Mouse (Mus musculus) T-helper 17 cell (primary cell): Measurements from ENCODE around the gene Atad3a.

Source experiments
- in situ Hi-C, 2 experiments: fragments of 300-600 bp; cut with MboI, MseI; formaldehyde crosslinking; loops; 1 replicate in 1 of 2; 2 replicates in 1 of 2; pipeline ENCODE4 v1.15.1; 2025; ENCODE audit warnings: high pct_unique_total_duplicates in 2 of 2

Gene Atad3a

DNA sequence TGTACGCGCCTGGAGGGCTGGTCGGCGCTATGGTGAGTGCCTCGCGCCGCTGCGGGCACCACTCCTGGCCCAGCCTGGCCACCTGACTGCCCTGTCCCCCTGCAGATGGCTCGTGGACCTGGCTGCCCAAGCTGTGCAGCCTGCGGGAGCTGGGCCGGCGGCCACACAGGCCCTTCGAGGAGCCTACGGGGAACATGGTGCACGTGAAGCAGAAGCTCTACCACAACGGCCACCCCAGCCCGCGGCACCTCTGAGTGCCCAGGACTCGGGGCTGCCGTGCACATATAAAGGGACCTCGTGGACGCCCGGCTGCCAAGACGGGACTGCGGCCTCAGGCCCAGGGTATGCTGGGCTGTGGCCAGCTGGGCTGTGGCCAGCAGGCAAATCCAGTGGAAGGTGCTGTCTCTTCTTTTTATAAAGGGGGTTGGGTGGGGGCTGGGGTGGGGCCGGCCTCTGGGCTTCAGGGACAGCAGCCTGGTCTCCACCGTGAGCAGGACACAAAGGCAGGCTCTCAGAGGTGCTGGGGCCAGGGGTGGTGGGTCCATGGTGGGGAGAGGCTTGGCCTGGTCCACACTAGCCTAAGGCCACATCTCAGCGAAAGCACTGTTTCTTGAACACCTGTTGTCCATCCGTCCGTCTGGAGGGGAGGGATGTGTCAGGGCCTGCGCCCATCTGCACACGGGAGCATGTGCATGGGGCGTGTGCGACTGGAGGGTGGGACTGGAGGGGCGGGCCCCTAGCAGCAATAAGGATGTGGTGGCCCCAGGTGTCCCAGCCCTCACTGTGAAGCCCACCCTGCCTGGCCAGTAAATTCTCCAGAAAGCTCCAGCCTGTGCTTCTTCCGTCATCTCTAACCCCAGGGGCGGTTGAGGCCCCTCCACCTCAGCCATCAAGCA, 20.9 kb downstream of the Atad3a start:
- in situ Hi-C loops = no loop called here

GRCm38 (mm10) chr4:155739152-155739551, 21.7 kb downstream of the Atad3a start:
- in situ Hi-C loops = no loop called here

DNA sequence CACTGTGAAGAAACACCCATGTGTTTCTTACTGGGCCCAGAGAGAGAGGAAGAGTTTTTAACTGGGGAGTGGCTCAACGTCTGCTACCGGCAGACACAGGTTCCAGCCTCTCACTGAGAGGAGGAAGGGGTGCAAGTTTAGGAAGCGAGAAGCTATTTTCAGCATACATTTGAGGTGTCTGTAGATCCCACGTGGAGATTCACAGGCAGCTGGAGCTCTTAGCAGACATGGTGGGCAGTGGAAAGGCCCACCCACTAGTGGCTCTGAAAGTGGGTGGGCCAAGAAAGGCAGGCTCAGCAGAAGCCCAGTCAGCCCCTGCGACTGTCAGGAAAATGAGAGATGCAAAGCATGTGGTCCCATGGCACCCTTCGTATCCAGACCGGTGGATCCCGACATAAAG, 22.6 kb downstream of the Atad3a start:
- in situ Hi-C loops = no loop called here

DNA sequence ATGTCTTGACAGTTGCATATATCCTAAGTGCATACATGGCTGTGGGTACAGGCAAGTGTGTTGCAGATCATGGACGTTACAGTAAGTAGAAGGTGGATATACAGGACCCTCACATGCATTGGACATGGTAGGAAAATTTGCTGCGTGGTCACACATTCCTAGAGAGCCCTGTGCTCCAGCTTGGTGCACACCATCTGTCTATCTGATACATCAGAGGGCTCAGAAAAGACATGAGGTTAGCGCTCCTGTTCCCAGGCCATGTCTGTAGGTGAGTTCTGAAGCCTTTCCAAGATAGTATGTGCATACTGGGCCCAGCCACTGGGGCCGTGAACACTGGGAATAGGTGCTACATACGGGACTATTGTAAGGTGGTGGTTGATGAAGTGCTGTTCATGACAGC, 24.5 kb downstream of the Atad3a start:
- in situ Hi-C loops = no loop called here

DNA sequence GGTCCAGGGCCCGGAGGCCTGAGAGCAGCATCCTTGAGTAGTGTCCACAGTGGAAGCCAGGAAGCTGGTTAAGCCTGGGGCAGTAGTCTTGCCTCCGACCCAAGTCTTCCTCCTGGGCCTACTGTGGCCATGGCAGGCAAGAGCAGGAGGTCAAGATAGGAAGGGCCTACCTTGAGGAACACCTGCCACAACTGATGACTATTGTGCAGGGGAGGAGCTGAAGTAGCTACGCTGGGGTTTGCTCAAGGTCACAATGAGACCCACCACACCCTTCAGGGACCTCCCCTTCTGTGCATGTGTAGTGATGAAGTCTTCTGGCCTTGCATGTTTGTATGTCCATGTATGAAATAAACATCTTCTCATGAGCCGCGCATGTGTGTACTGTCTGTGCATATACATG, 25.1 kb downstream of the Atad3a start:
- in situ Hi-C loops = no loop called here

GRCm38 (mm10) chr4:155734951-155735702, 25.8 kb downstream of the Atad3a start:
- in situ Hi-C loops = no loop called here

- in situ Hi-C loops = no loop called here
Observed at GRCm38 (mm10) chr4:155734350-155734941, 26.4 kb downstream of the Atad3a start, which contains the start of gene Tmem240. TSS of gene Tmem240 (plus strand) at chr4:155734800.

GRCm38 (mm10) chr4:155733267-155733666, 27.6 kb downstream of the Atad3a start:
- in situ Hi-C loops = no loop called here

DNA sequence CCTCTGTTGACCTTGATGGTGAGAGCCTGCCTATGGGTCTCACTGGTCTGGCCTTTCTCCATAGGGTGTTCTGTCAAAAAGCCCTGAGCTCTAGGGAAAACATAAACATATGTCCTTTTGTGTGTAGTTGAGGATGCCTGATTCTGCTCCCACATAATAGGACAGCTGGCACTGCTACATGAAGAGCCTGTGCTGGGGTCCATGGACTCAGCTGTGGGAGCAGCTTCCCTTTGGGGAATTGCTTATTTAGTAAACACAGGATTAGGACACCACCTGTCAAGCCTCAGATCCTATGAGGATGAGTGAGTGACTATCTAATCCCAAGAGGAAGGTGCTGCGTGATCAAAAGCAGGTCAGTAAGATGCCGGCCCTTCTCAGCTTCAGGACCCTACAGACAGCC, 32.9 kb downstream of the Atad3a start:
- in situ Hi-C loops = loop anchor here in 1 of 2 experiments (5.0 kb wide), 1 partner anchor 39 kb away; no protein-coding TSS in a partner anchor

DNA sequence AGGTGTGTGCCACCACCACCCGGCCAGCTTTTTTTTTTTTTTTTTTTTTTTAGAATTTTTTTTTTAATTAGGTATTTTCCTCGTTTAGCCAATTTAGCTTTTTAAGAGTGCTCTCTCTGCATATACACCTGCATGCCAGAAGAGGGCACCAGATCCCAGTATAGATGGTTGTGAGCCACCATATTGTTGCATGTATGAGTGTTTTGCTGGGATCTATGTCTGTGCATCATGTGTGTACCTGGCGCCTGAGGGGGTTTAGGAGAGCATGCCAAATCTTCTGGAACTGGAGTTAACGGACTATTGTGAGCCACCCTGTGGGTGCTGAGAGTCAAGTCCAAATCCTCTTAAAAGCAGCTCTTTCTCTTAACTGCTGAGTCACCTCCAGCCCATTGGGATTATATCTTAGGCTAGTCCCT, 39.2 kb downstream of the Atad3a start:
- in situ Hi-C loops = no loop called here

DNA sequence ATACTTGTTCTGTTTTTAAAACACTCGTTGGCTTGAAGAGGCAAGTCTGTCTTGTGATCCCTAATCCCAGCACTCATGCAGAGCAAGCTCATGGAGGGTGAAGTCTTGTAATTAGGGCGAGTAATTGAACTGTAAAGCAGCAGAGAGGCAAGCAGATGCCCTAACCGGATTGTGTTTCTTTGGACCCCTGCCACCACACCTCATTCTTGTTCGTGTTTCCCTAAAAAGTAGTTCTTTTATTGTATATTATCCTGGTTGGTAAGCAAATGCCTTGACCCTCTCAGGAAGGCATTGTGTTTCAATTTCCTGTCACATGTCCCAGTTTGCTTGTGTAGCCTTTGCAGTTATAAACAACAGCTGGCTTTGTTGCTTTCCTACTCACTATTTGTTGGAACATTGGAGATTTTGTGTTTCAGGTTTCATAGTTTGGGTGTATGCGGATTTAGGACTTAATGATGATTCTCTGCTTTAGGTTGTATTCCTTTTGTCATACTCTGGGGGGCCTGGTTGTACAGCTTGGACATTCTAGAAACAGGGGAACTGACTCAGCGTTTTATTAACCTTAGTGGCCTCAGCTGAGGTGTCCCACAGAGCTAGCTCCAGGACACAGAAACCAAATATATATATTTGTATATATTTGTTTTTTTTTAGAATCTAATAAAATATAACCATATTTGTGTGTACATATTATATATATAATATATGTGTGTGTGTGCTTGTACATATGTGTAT, 50.2 kb downstream of the Atad3a start:
- in situ Hi-C loops = no loop called here

- in situ Hi-C loops = no loop called here
Observed at GRCm38 (mm10) chr4:155708988-155709387, 51.9 kb downstream of the Atad3a start.

GRCm38 (mm10) chr4:155708582-155708981, 52.3 kb downstream of the Atad3a start:
- in situ Hi-C loops = no loop called here

GRCm38 (mm10) chr4:155705592-155705929, 55.3 kb downstream of the Atad3a start:
- in situ Hi-C loops = no loop called here

- in situ Hi-C loops = no loop called here
Observed at GRCm38 (mm10) chr4:155704721-155705591, 55.9 kb downstream of the Atad3a start, which contains the start of gene Ssu72. TSS of gene Ssu72 (plus strand) at chr4:155704800.

DNA sequence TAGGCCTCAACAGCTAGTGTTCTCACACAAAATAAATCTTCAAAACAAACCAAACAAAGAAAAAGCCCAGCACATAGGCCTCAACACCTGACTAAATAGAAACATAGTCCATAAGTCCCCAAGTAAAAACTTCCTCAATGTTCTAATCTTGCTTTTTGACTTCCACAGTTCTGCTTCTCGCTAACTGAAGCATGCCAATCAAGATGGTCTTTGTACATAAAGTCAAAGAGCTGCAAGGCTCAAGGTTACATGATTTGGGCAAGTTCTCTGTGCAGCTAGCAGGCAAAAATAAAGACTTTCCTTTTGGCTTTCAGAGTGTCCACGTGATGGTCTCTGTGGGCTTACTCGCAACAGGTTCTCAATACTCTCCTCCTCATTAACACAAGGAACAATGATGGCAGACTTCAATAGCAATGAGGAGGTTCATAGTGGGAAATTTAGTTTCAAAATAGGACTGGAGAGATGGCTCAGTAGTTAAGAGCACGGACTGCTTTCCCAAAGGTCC, 57.4 kb downstream of the Atad3a start:
- in situ Hi-C loops = no loop called here

DNA sequence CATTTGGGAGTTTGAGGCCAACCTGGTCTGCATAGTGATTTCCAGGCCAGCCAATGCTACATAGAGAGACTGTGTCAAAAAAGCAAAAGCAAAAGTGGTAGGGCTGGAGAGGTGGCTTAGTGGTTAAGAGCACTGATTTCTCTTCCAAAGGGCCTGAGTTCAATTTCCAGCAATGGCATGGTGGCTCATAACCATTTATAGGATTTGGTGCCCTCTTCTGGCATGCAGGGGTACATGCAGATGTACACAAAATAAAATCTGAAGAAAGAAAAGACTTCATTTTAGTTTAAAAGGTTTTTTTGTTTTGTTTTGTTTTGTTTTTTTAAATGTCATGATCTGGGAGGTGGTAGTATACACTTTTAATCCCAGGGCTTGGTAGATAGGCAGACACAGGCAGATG, 60.5 kb downstream of the Atad3a start:
- in situ Hi-C loops = no loop called here

DNA sequence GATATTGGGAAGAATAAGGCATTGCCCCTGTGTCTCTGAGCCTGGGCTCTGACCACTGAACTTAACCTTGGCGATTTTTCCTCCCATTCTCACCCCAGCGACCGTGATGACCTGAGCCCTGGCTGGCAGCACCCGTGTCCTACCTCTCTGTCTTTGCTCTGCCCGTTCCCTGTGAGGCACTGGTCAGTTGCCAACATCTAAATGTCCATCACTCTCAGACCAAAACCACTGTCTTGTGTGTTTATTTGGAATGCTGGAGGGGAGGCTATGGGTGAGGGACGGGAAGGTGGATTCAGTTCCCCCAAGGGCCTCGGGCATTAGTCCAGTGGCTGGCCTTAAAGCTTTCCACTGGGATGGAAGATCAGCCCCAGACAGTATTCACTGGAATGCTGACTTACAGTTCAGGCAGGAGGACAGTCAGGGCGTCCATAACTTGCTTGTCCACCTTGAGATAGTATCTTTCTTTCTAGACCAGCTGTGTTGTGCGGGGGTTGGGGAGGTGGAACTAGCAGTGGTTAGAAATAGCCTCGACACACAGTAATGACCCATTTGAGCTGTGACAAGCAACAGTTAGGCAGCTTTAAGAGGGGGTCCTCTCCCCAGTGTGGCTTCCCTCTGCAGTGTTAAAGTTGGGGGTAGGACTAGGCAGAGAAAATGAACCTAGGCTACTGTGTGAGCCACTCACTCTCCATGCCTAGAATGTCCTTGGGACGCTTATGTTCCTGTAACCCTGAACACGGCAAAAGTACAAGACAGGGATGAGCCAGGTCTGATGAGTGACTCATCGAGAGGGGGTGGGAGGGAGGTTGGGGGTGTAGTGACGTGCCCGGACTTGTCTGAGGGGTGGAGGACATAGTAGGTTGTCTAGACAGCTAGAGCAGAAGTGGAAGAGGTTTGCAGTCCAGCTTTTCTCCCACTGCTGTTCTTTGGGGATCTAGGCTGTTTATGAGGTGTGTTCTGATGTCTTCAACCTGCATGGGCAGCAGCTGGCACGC, 64.3 kb downstream of the Atad3a start:
- in situ Hi-C loops = loop anchor here (5.0 kb wide), 2 partner anchors 209 to 329 kb away; no protein-coding TSS in a partner anchor

- in situ Hi-C loops = loop anchor here (5.0 kb wide), 2 partner anchors 208 to 328 kb away; no protein-coding TSS in a partner anchor
Observed at GRCm38 (mm10) chr4:155695531-155696062, 65.3 kb downstream of the Atad3a start.
